Mouse (Mus musculus): Measurements from ENCODE around the gene Sec24c.
A peak's percentile ranks its signal among the peaks of the same experiment; 100 is the strongest.

The Sec24c gene

GRCm38 (mm10) chr14:20660827-20661660 is 13.1 kb upstream of the Sec24c start:
- DNase-seq (ENCODE audit: low spot score) = peak; percentile 96

- DNase-seq (ENCODE audit: low spot score) = no peak
Measured at GRCm38 (mm10) chr14:20661661-20662331, 12.3 kb upstream of the Sec24c start.

- DNase-seq (ENCODE audit: low spot score) = no peak
Measured at GRCm38 (mm10) chr14:20662740-20663139, 11.4 kb upstream of the Sec24c start.

GRCm38 (mm10) chr14:20663601-20664000 is 10.5 kb upstream of the Sec24c start:
- DNase-seq (ENCODE audit: low spot score) = no peak

- no peak for DNase-seq (ENCODE audit: low spot score)
Measured at GRCm38 (mm10) chr14:20664436-20664835, 9.7 kb upstream of the Sec24c start.

GRCm38 (mm10) chr14:20667469-20667868 is 6.6 kb upstream of the Sec24c start:
- no peak for DNase-seq (ENCODE audit: low spot score)

GRCm38 (mm10) chr14:20668154-20668810 is 5.8 kb upstream of the Sec24c start, which contains the start of gene Synpo2l:
TSS of gene Synpo2l (minus strand) at chr14:20668354.
- no peak for DNase-seq (ENCODE audit: low spot score)

- peak; percentile 42 for DNase-seq (ENCODE audit: low spot score)
Measured at GRCm38 (mm10) chr14:20672990-20673389, 1.1 kb upstream of the Sec24c start.

GRCm38 (mm10) chr14:20673735-20674063 is 409 bp upstream of the Sec24c start:
- DNase-seq (ENCODE audit: low spot score) = peak; percentile 24

- no peak for DNase-seq (ENCODE audit: low spot score)
Measured at GRCm38 (mm10) chr14:20677906-20678305, 3.8 kb downstream of the Sec24c start.

GRCm38 (mm10) chr14:20681742-20682141 is 7.6 kb downstream of the Sec24c start:
- no peak for DNase-seq (ENCODE audit: low spot score)

GRCm38 (mm10) chr14:20682498-20682897 is 8.4 kb downstream of the Sec24c start:
- DNase-seq (ENCODE audit: low spot score) = no peak

- DNase-seq (ENCODE audit: low spot score) = no peak
Measured at GRCm38 (mm10) chr14:20686576-20686975, 12.5 kb downstream of the Sec24c start.

- no peak for DNase-seq (ENCODE audit: low spot score)
Measured at GRCm38 (mm10) chr14:20689009-20689408, 14.9 kb downstream of the Sec24c start.

GRCm38 (mm10) chr14:20691772-20692171 is 17.7 kb downstream of the Sec24c start:
- no peak for DNase-seq (ENCODE audit: low spot score)

- DNase-seq (ENCODE audit: low spot score) = no peak
Measured at GRCm38 (mm10) chr14:20693589-20694101, 19.5 kb downstream of the Sec24c start.

- no peak for DNase-seq (ENCODE audit: low spot score)
Measured at GRCm38 (mm10) chr14:20694185-20694883, 20.2 kb downstream of the Sec24c start.

GRCm38 (mm10) chr14:20694884-20695760 is 21.0 kb downstream of the Sec24c start, which contains the start of gene Fut11:
TSS of gene Fut11 (plus strand) at chr14:20694968.
- DNase-seq (ENCODE audit: low spot score) = peak; percentile 89

GRCm38 (mm10) chr14:20695761-20696520 is 21.8 kb downstream of the Sec24c start:
- DNase-seq (ENCODE audit: low spot score) = no peak

GRCm38 (mm10) chr14:20696986-20697385 is 22.9 kb downstream of the Sec24c start:
- peak; percentile 37 for DNase-seq (ENCODE audit: low spot score)

Data from urinary bladder, postnatal 14 days (tissue).